Mouse (Mus musculus): ENCODE results near the gene Tnpo1.

- TF ChIP-seq POLR2A (IDR thresholded peaks at IDR 0.05; ENCODE audit: extremely low read depth, insufficient read depth, low read length): no peak
- no peak for TF ChIP-seq CTCF (IDR thresholded peaks at IDR 0.05; ENCODE audit: low read depth, low read length)
Measured at GRCm38 (mm10) chr13:98874727-98875126, 51.5 kb downstream of the Tnpo1 start.

Measured in liver, adult 2 months (tissue).